Mouse (Mus musculus): ENCODE measurements around the gene Serpina1b.
"Not testable (repeated sequence)": the region's sequence is repeated elsewhere in the genome, so short reads cannot be mapped to it uniquely, and the experiment has no call there.

The Serpina1b gene

DNA sequence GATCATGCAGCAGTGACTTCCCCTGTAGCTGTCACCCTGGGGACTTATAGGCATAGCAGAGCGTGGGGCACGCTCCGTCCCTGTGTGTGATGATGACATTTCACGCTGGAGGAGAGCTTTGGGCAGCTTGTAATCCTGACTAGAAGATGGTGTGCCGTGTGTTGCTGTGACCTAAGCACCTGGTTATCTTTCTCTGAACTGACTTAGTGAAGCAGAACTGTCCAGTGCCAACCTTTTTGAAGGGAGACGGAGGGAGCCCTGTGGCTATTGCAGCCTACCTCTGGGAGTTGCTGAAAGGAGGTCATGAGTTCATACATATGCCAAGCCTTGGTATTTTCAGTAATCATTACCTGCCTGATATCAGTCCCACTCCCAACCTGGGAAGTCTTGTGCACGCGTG, 134.7 kb downstream of the Serpina1b start, which contains the start of gene Serpina1f:
Gene Serpina1f (minus strand): TSS at position 101 of the 400 bp plus-strand sequence.
- no peak for DNase-seq

DNA sequence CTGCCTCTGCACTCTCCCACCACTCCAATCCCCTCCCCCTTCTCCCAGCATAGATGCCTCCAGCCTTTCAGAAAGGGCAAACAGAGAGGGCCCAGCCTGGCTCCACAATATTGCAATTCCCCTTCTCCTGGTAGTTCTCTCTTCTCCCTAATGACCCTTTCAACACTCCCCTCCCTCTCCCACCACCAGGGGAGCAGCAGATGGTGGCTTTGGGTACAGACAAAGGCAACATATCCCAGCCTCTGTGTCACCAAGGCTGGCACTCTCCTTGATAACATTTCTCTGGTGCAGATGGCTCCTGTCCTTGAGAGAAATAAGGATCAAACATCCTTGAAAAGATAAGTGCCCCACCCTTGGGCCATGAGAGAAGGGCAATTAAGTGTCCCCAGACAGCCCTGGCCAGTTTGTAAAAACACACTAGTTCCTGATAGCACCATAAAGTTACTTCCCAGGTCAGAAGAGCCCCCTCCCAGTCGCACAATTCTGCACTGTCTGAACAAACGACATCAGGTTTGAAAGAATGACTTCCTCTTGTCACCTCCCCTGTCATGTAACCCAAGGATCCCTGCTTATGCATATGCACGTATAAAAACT, 141.9 kb downstream of the Serpina1b start:
- no peak for DNase-seq

DNA sequence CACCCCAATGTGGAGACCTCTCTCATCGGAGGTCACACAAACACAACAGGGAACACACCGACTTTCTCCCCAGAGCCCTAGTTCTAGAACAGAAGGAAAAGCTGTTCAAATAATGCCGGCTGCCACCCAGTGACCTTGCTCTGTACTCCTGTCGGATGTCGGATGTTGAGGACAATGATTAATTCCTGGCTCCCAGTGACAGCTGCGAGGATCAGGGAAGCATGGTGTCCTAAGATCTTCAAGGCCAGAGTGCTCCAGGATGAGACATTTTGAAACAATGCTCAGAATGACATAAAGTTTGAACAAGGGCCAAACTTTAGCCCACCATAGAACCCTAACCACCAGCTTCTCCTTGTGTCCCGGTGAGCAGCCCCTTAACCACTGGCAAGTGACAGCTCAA, 143.2 kb downstream of the Serpina1b start:
- DNase-seq = no peak

DNA sequence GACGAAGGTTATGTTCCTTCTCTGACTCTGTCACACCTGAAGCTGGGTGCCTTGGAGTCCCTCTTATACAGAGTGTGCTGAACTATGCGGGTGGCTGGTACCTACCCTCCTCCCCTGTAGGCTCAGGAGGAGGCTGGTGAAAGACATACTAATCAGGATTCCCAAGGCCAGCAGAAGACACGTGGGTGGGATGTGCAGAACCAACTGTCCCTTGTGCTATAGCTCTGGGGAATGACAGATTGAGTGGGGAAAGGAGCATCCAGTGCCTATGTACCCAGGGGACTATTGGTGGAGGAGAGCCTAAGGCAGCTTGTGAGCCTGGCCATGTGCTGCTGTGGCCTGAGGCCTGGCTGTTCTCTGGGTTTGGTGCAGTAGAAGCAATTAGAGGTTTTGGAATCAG, 144.1 kb downstream of the Serpina1b start:
- no peak for DNase-seq

DNA sequence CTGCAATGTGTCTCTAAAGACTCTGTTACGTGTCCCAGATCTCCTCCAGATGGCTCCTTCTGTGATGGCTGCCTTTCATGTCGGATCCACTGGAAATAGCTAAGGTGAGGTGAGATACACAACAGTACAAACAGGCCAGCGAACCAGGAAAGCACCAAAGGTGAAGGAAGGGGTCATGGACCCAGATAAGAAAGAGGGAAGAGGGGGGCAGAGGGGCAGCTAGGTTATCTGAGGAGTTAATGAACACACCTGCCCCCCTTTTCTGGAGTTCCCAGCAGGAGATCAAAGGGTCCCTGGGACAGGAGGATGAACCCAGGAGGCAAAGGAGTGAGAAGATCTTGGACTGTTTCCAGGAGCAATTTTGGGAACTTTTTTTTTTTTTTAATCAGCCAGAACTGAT, 144.8 kb downstream of the Serpina1b start:
- no peak for DNase-seq

DNA sequence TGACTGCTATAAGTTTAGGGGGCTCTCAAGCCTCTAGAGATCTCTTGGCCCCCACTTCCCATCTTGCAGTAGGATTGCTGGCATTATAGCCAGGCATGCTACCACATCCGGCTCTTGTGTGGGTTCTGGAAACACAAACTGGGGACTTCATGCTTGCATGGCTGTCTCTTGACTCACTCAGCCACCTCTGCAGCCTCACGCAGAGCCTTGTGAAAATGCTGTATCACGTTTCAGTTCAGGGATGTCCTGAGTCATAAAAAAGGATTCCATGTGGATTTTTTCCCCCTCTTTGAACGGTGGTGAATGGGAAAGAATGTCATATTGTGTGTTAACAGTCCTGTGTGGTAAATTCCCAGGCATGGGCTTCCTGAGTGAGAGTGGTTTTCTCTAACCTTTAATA, 146.4 kb downstream of the Serpina1b start:
- no peak for DNase-seq

DNA sequence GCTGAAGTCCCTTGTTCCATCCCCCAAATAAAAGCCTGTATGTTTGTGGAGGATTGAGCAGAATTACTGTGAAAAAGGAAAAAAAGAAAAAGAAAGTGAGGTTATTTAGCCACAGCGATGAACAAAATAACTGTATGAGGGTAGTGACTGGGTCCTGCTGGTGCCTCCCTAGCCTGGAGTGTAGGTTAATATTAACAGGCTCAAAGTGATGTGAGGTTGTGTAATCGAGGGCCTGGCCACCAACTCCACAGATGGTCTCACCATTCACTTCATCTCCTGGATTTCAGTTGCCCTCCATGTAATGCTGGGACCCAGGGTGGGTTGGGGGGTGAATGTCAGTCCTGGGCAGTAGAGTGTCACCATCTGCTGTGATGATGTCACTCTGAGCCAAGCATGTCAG, 148.4 kb downstream of the Serpina1b start:
- no peak for DNase-seq

DNA sequence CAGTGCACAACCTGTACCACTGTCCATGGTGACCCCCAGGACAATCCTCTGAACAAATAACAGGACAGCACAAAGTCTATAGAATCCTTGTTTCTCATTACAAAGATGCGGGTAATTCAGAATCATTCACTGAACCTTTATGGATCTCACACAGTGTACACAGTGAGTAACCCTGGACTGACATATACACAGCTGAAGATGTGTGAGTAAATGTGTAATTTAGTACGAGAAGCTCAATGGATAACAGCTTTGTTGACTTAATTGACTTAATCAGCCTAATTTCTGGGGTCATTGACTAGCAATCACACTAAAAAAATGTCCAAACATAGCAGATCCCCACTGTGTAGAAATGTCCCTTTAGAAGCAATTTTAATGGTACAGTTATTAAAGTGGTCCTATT, 149.0 kb downstream of the Serpina1b start:
- DNase-seq = no peak

DNA sequence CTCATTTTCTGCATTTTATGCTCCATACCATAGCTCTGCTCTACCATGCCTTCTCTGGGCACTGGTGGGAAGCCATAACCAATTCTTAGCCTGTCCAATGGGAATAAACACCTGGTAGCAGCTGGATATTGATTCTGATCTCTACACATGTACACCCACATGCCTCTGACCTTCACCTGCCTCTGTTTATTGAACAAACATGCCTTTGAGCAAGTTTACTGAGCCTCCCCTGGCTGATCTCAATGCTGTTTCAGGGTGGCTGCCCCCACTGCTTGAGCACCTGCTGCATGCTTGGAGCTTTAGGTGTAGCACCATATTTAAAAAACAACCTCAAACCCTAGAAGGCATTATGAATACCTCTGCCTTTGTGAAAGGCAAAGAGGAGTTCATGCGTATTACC, 150.3 kb downstream of the Serpina1b start:
- DNase-seq = not testable (repeated sequence)
